Comparison of ENCODE assay signal across 8 mouse cellular contexts in genomic region chr6:83031921-83032590, GRCm38 (mm10). TPM values are rescaled to one million over a fixed set of nuclear protein-coding genes. Genes with fewer than 3 reads are reported as not detected.
DNase-seq lines count a peak whose midpoint lies in the region; ATAC-seq lines count a peak whose summit lies in the region.

No protein-coding gene starts in this region.

- H3K4me1 ChIP-seq in heart, embryonic 14.5 days (ENCODE audit: control insufficient read depth in 2 of 2, insufficient read depth in 2 of 2, low read length in 2 of 2): peaks cover 15 to 23% of the 10 kb centered on the region in 2 experiments
- peaks cover 27% of the 10 kb centered on the region for H3K4me1 ChIP-seq in hindbrain, embryonic 12.5 days
- peaks cover 25% of the 10 kb centered on the region for H3K4me1 ChIP-seq in midbrain, embryonic 12.5 days

- 51% methylated on average over 18 of the region's 18 CpGs for WGBS in heart, embryonic 14.5 days
- 17% methylated on average over 18 of the region's 18 CpGs for WGBS in hindbrain, embryonic 12.5 days
- 16% methylated on average over 18 of the region's 18 CpGs for WGBS in midbrain, embryonic 12.5 days

- H3K4me3 ChIP-seq in heart, embryonic 14.5 days (ENCODE audit: control insufficient read depth in 1 of 2, insufficient read depth in 1 of 2, low read depth in 1 of 2, low read length in 2 of 2): peak overlapping the region; percentile 68 to 75
- H3K4me3 ChIP-seq in hindbrain, embryonic 12.5 days: peak overlapping the region; percentile 49
- peak overlapping the region; percentile 56 for H3K4me3 ChIP-seq in midbrain, embryonic 12.5 days

- H3K27ac ChIP-seq in heart, embryonic 14.5 days (replicated peaks in 1 of 2; ENCODE audit: control insufficient read depth in 1 of 2, insufficient read depth in 1 of 2, low read depth in 2 of 2, low read length in 2 of 2): no peak overlapping the region
- no peak overlapping the region for H3K27ac ChIP-seq in hindbrain, embryonic 12.5 days
- H3K27ac ChIP-seq in midbrain, embryonic 12.5 days (replicated peaks): no peak overlapping the region

- no peak for ATAC-seq in heart, embryonic 14.5 days (ENCODE audit: insufficient number of reproducible peaks, insufficient read depth, low FRiP score, low read depth)
- no peak for ATAC-seq in hindbrain, embryonic 12.5 days (ENCODE audit: low FRiP score)
- ATAC-seq in midbrain, embryonic 12.5 days (ENCODE audit: low FRiP score, low read depth): no peak

- H3K4me2 ChIP-seq in heart, embryonic 14.5 days (ENCODE audit: low read length): peak overlapping the region; percentile 92
- H3K4me2 ChIP-seq in hindbrain, embryonic 12.5 days (replicated peaks): peak overlapping the region; percentile 78
- H3K4me2 ChIP-seq in midbrain, embryonic 12.5 days (replicated peaks): peak overlapping the region; percentile 79

- H3K27me3 ChIP-seq in heart, embryonic 14.5 days (ENCODE audit: control insufficient read depth, insufficient read depth, low read length): peaks cover 26% of the 10 kb centered on the region
- peaks cover 77% of the 10 kb centered on the region for H3K27me3 ChIP-seq in hindbrain, embryonic 12.5 days
- H3K27me3 ChIP-seq in midbrain, embryonic 12.5 days: peaks cover 80% of the 10 kb centered on the region

- no peak for DNase-seq in heart, adult 8-10 months (ENCODE audit: low spot score)
- peak; percentile 16 for DNase-seq in Muller cell, postnatal 12 days (ENCODE audit: inconsistent ontology term)
- DNase-seq in yolk sac, embryonic 10.5 days (ENCODE audit: low spot score): no peak
- DNase-seq in cerebellum, adult 11 months: no peak
- no peak for DNase-seq in natural killer cell, adult 2 months (ENCODE audit: low spot score in 2 of 2)

- H3K36me3 ChIP-seq in heart, embryonic 14.5 days (ENCODE audit: control insufficient read depth, insufficient read depth, low read length): 0 out of 2 replicates have a peak, but pooled peaks cover 4% of the 10 kb centered on the region
- H3K36me3 ChIP-seq in hindbrain, embryonic 12.5 days: no peaks in the 10 kb centered on the region
- H3K36me3 ChIP-seq in midbrain, embryonic 12.5 days: no peaks in the 10 kb centered on the region

- H3K9ac ChIP-seq in heart, embryonic 14.5 days (ENCODE audit: low read length): peak overlapping the region; percentile 83; the same call in 1 of the 2 replicates
- no peak overlapping the region for H3K9ac ChIP-seq in hindbrain, embryonic 12.5 days
- peak overlapping the region; percentile 56; the same call in 1 of the 2 replicates for H3K9ac ChIP-seq in midbrain, embryonic 12.5 days (replicated peaks)

- no peaks in the 10 kb centered on the region for H3K9me3 ChIP-seq in heart, embryonic 14.5 days (ENCODE audit: control insufficient read depth, low read length)
- no peaks in the 10 kb centered on the region for H3K9me3 ChIP-seq in hindbrain, embryonic 12.5 days (replicated peaks)
- H3K9me3 ChIP-seq in midbrain, embryonic 12.5 days: no peaks in the 10 kb centered on the region

RNA-seq across cellular contexts. Expression of gene Dok1, which starts 1.2 kb away (rescaled TPM):
- 4.3 and 6.4 TPM in 2 replicates for polyA plus RNA-seq in heart, embryonic 14.5 days (2014; fragmentation: Nextera tagmentation; extraction: Ambion mirVana)
- total RNA-seq in heart, adult 8-10 months (2022): 1 to 10 TPM; 1.9 to 2.2 (median 2.0) TPM
- polyA plus RNA-seq in hindbrain, embryonic 12.5 days (2016; fragmentation: Nextera tagmentation; extraction: Ambion mirVana): 8.5 and 10.3 TPM in 2 replicates
- polyA plus RNA-seq in midbrain, embryonic 12.5 days (2016; fragmentation: Nextera tagmentation; extraction: Ambion mirVana): 5.8 and 8.3 TPM in 2 replicates

RNA-seq across cellular contexts. Expression of gene Loxl3, which starts 1.9 kb away (rescaled TPM):
- 3.8 and 6.2 TPM in 2 replicates for polyA plus RNA-seq in heart, embryonic 14.5 days (2014; fragmentation: Nextera tagmentation; extraction: Ambion mirVana)
- 1 to 10 TPM; 1.7 to 2.6 (median 2.0) TPM for total RNA-seq in heart, adult 8-10 months (2022)
- polyA plus RNA-seq in hindbrain, embryonic 12.5 days (2016; fragmentation: Nextera tagmentation; extraction: Ambion mirVana): 16.8 and 19.2 TPM in 2 replicates
- 11.0 and 14.7 TPM in 2 replicates for polyA plus RNA-seq in midbrain, embryonic 12.5 days (2016; fragmentation: Nextera tagmentation; extraction: Ambion mirVana)

RNA-seq across cellular contexts. Expression of gene Aup1, which starts 22.3 kb away (rescaled TPM):
- polyA plus RNA-seq in heart, embryonic 14.5 days (2014; fragmentation: Nextera tagmentation; extraction: Ambion mirVana): 87.8 and 95.5 TPM in 2 replicates
- total RNA-seq in heart, adult 8-10 months (2022): 10 to 100 TPM; 63.1 to 78.6 (median 72.3) TPM
- 149 and 158 TPM in 2 replicates for polyA plus RNA-seq in hindbrain, embryonic 12.5 days (2016; fragmentation: Nextera tagmentation; extraction: Ambion mirVana)
- polyA plus RNA-seq in midbrain, embryonic 12.5 days (2016; fragmentation: Nextera tagmentation; extraction: Ambion mirVana): 150 and 159 TPM in 2 replicates

RNA-seq across cellular contexts. Expression of gene Htra2, which starts 23.0 kb away (rescaled TPM):
- 42.8 and 47.6 TPM in 2 replicates for polyA plus RNA-seq in heart, embryonic 14.5 days (2014; fragmentation: Nextera tagmentation; extraction: Ambion mirVana)
- 10 to 100 TPM; 33.9 to 37.7 (median 34.7) TPM for total RNA-seq in heart, adult 8-10 months (2022)
- polyA plus RNA-seq in hindbrain, embryonic 12.5 days (2016; fragmentation: Nextera tagmentation; extraction: Ambion mirVana): 59.9 and 63.4 TPM in 2 replicates
- polyA plus RNA-seq in midbrain, embryonic 12.5 days (2016; fragmentation: Nextera tagmentation; extraction: Ambion mirVana): 63.2 and 63.9 TPM in 2 replicates

RNA-seq across cellular contexts. Expression of gene Dqx1, which starts 25.6 kb away (rescaled TPM):
- 0.38 and 0.46 TPM in 2 replicates for polyA plus RNA-seq in heart, embryonic 14.5 days (2014; fragmentation: Nextera tagmentation; extraction: Ambion mirVana)
- total RNA-seq in heart, adult 8-10 months (2022): 1 to 10 TPM in 1 of 4 experiments, under 1 TPM in 3; 0.55 to 1.4 (median 0.84) TPM
- polyA plus RNA-seq in hindbrain, embryonic 12.5 days (2016; fragmentation: Nextera tagmentation; extraction: Ambion mirVana): 0.76 and 1.2 TPM in 2 replicates
- 0.93 and 1.1 TPM in 2 replicates for polyA plus RNA-seq in midbrain, embryonic 12.5 days (2016; fragmentation: Nextera tagmentation; extraction: Ambion mirVana)
